Mouse (Mus musculus): ENCODE measurements around the gene Tekt4. TPM values are rescaled to one million over a fixed set of nuclear protein-coding genes. Genes with fewer than 3 reads are reported as not detected.

Tekt4 gene
- polyA plus RNA-seq (2012; rRNA removed), result 341 and 400 TPM in 2 replicates

GRCm38 (mm10) chr17:25454272-25454671 is at the start of gene Tekt4:
TSS of gene Tekt4 (plus strand) at chr17:25454615.
- Histone ChIP-seq H3K36me3 (ENCODE audit: control insufficient read depth, insufficient read depth, low read length) (no peaks in the 10 kb centered on the region), H3K4me1 (ENCODE audit: control insufficient read depth, insufficient read depth, low read length) (no peaks in the 10 kb centered on the region), H3K27ac (ENCODE audit: control insufficient read depth, insufficient read depth, low read depth, low read length) (no peak within 1 kb of the TSS), H3K4me3 (ENCODE audit: control insufficient read depth, low read depth, low read length) (no peak within 1 kb of the TSS), H3K27me3 (ENCODE audit: control insufficient read depth, insufficient read depth, low read length) (no peaks in the 10 kb centered on the region)
- TF ChIP-seq POLR2A (IDR thresholded peaks at IDR 0.05; ENCODE audit: control insufficient read depth, low read depth, low read length), result no peak
- TF ChIP-seq CTCF (IDR thresholded peaks at IDR 0.05; ENCODE audit: control insufficient read depth, insufficient read depth, insufficient replicate concordance, low read depth, low read length), result no peak

DNA sequence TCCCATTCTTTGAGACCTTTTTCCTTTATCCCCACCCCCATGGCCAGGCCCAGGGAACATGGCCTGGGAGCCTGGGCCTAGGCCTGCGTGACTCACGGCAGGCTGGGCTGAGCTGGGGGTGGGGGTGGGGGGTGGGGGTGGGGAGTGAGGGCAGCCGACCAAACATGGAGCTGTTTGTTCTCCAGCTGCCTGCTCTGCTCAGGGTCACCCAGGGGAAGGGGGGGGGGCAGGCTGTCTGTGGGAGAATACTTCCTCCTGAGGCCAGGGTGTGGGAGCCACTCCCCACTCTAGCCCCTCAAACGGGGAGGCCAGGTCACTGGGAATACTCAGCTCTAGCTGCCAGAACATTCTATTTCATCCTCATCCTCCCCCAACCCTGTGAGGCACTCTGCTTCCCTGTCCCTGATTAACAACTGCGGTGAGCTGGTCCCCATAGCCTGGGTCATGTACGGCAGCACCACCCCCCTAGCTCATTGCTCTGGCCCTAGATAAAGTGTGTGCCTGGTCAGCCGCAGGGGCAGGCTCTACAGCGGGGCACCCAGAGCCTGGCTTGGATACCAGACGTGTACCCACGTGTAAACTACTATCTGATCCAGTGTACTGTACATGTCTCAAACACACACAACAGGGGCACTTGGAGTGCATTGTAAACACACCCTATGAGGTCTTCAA is 49.1 kb upstream of the Tekt4 start:
- Histone ChIP-seq H3K27me3 (ENCODE audit: control insufficient read depth, insufficient read depth, low read length) (no peaks in the 10 kb centered on the region), H3K36me3 (ENCODE audit: control insufficient read depth, insufficient read depth, low read length) (no peaks in the 10 kb centered on the region), H3K4me1 (ENCODE audit: control insufficient read depth, insufficient read depth, low read length) (peaks cover 8% of the 10 kb centered on the region), H3K27ac (ENCODE audit: control insufficient read depth, insufficient read depth, low read depth, low read length) (no peak overlapping the region), H3K4me3 (ENCODE audit: control insufficient read depth, low read depth, low read length) (no peak overlapping the region)
- TF ChIP-seq POLR2A (IDR thresholded peaks at IDR 0.05; ENCODE audit: control insufficient read depth, low read depth, low read length) (no peak), CTCF (IDR thresholded peaks at IDR 0.05; ENCODE audit: control insufficient read depth, insufficient read depth, insufficient replicate concordance, low read depth, low read length) (no peak)

DNA sequence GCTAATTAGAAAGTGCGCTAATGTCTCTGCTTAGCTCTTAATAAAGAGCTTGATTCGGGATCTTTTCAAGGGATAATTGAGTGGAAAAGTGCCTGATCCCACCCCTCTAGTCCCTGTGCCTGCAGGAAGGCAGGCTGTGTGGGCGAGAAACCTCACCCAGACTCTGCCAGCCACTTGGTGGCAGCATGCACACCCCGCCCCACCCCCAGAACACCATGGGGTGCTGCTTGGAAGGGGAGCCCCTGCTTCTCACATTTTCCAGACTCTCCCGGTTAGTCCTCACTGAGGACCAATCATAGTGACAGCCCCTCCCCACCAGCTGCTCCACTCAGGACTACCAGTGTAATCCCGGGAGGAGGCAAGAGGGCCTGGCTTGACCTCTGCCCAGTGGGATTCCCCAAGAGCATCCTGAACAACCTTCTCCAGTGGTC is 48.4 kb upstream of the Tekt4 start:
- TF ChIP-seq POLR2A (IDR thresholded peaks at IDR 0.05; ENCODE audit: control insufficient read depth, low read depth, low read length) (no peak), CTCF (IDR thresholded peaks at IDR 0.05; ENCODE audit: control insufficient read depth, insufficient read depth, insufficient replicate concordance, low read depth, low read length) (no peak)
- Histone ChIP-seq H3K4me3 (ENCODE audit: control insufficient read depth, low read depth, low read length) (no peak overlapping the region), H3K27me3 (ENCODE audit: control insufficient read depth, insufficient read depth, low read length) (no peaks in the 10 kb centered on the region), H3K36me3 (ENCODE audit: control insufficient read depth, insufficient read depth, low read length) (no peaks in the 10 kb centered on the region), H3K27ac (ENCODE audit: control insufficient read depth, insufficient read depth, low read depth, low read length) (no peak overlapping the region), H3K4me1 (ENCODE audit: control insufficient read depth, insufficient read depth, low read length) (peaks cover 8% of the 10 kb centered on the region)

DNA sequence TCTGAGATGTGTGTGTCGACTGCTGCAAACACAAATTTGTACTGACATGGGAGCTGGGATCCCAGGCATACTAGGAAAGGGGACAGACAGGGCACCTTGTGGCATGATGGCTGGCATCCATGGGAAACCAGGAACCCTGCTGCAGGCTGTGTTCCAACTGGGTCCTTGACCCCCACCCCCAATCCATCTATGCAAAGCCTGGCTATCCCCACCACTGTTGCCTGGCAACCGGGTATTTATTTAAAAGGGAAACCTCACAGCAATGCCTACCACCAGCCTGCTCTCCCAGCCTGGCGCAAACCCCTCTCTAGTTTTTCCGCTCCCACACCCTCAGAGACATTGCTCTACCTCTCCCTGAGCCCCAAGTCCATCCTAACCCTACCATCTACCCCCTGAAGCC is 47.1 kb upstream of the Tekt4 start:
- Histone ChIP-seq H3K27me3 (ENCODE audit: control insufficient read depth, insufficient read depth, low read length) (no peaks in the 10 kb centered on the region), H3K4me3 (ENCODE audit: control insufficient read depth, low read depth, low read length) (no peak overlapping the region; the same call in 1 of the 2 replicates), H3K4me1 (ENCODE audit: control insufficient read depth, insufficient read depth, low read length) (peaks cover 8% of the 10 kb centered on the region), H3K36me3 (ENCODE audit: control insufficient read depth, insufficient read depth, low read length) (no peaks in the 10 kb centered on the region), H3K27ac (ENCODE audit: control insufficient read depth, insufficient read depth, low read depth, low read length) (no peak overlapping the region)
- TF ChIP-seq POLR2A (IDR thresholded peaks at IDR 0.05; ENCODE audit: control insufficient read depth, low read depth, low read length) (no peak), CTCF (IDR thresholded peaks at IDR 0.05; ENCODE audit: control insufficient read depth, insufficient read depth, insufficient replicate concordance, low read depth, low read length) (no peak)

- H3K36me3 ChIP-seq (ENCODE audit: control insufficient read depth, insufficient read depth, low read length), result no peaks in the 10 kb centered on the region
- no peak overlapping the region for H3K27ac ChIP-seq (ENCODE audit: control insufficient read depth, insufficient read depth, low read depth, low read length)
- peaks cover 8% of the 10 kb centered on the region for H3K4me1 ChIP-seq (ENCODE audit: control insufficient read depth, insufficient read depth, low read length)
- H3K4me3 ChIP-seq (ENCODE audit: control insufficient read depth, low read depth, low read length), result no peak overlapping the region
- TF ChIP-seq POLR2A (IDR thresholded peaks at IDR 0.05; ENCODE audit: control insufficient read depth, low read depth, low read length) (no peak), CTCF (IDR thresholded peaks at IDR 0.05; ENCODE audit: control insufficient read depth, insufficient read depth, insufficient replicate concordance, low read depth, low read length) (no peak)
- H3K27me3 ChIP-seq (ENCODE audit: control insufficient read depth, insufficient read depth, low read length), result no peaks in the 10 kb centered on the region
These were observed 46.0 kb upstream of the Tekt4 start for GRCm38 (mm10) chr17:25408302-25408999.

DNA sequence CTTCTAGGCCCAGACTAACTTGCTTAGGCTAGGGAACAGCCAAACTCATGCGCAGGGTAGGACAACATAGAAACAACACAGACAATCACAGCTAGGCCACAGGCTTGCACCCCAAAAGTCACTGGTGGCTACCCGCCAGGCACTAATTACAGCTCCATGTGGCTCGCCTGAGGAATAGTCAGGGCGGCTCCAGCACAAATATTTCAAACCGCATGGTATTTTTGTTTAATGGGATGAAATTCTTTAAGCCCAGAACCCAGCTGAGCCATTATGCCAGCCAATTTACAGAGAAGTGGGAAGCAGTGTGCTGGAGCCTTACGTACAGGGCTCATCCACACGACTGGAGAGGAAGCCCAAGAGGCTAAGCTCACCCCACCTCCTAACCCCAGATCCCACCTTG is 44.8 kb upstream of the Tekt4 start:
- no peak for TF ChIP-seq CTCF (IDR thresholded peaks at IDR 0.05; ENCODE audit: control insufficient read depth, insufficient read depth, insufficient replicate concordance, low read depth, low read length)
- TF ChIP-seq POLR2A (IDR thresholded peaks at IDR 0.05; ENCODE audit: control insufficient read depth, low read depth, low read length), result no peak

DNA sequence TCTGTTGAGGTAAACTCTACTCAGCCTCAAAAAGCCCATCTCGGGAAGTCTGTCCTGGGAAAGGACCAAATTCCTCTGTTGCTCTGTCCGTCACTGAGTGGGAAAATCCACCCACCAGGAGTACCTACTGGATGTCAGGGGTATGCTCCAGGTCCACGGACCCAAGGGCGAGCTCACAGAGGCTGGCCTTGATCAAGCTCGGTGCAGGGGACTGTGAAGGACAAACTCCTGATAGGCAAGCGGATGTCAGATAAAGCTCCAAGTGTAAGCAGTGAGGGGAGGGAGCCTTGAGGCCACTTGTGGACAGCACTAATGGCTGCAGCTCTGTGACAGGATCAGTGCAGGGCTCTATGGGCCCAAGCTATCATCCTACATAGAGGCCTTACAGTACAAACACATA is 44.2 kb upstream of the Tekt4 start:
- Histone ChIP-seq H3K36me3 (ENCODE audit: control insufficient read depth, insufficient read depth, low read length) (no peaks in the 10 kb centered on the region), H3K27ac (ENCODE audit: control insufficient read depth, insufficient read depth, low read depth, low read length) (no peak overlapping the region; the same call in 1 of the 2 replicates), H3K27me3 (ENCODE audit: control insufficient read depth, insufficient read depth, low read length) (no peaks in the 10 kb centered on the region), H3K4me1 (ENCODE audit: control insufficient read depth, insufficient read depth, low read length) (peaks cover 6% of the 10 kb centered on the region), H3K4me3 (ENCODE audit: control insufficient read depth, low read depth, low read length) (no peak overlapping the region)
- TF ChIP-seq POLR2A (IDR thresholded peaks at IDR 0.05; ENCODE audit: control insufficient read depth, low read depth, low read length), result no peak
- no peak for TF ChIP-seq CTCF (IDR thresholded peaks at IDR 0.05; ENCODE audit: control insufficient read depth, insufficient read depth, insufficient replicate concordance, low read depth, low read length)

More for the DNA sequence above, 44.8 kb upstream of the Tekt4 start:
- Histone ChIP-seq H3K4me3 (ENCODE audit: control insufficient read depth, low read depth, low read length) (no peak overlapping the region), H3K27ac (ENCODE audit: control insufficient read depth, insufficient read depth, low read depth, low read length) (no peak overlapping the region), H3K36me3 (ENCODE audit: control insufficient read depth, insufficient read depth, low read length) (no peaks in the 10 kb centered on the region), H3K4me1 (ENCODE audit: control insufficient read depth, insufficient read depth, low read length) (peaks cover 8% of the 10 kb centered on the region), H3K27me3 (ENCODE audit: control insufficient read depth, insufficient read depth, low read length) (no peaks in the 10 kb centered on the region)

Measured in testis, adult 2 months (tissue).